Mouse (Mus musculus) cerebellum, adult 2 months (tissue): ENCODE data around the gene Itga5.

Experiments used
- CTCF ChIP-seq: fragments of 200-500 bp; IDR thresholded peaks from 2 replicates; pipeline ENCODE4 v1.5.1; 2011; ENCODE audit warnings: low read depth, mild to moderate bottlenecking, control low read depth, low read length, moderate library complexity, borderline replicate concordance; ENCODE audit not compliant: insufficient read depth
- POLR2A ChIP-seq: fragments of 200-500 bp; IDR thresholded peaks from 2 replicates; pipeline ENCODE4 v1.6.1; 2011; ENCODE audit warnings: low read length, control low read depth, borderline replicate concordance; ENCODE audit not compliant: insufficient read depth

- TF ChIP-seq POLR2A (no peak), CTCF (no peak)
These were observed 11.1 kb downstream of the Itga5 start for GRCm38 (mm10) chr15:103355420-103355819.
